ENCODE assay signal across 9 mouse cellular contexts in the genomic region with DNA sequence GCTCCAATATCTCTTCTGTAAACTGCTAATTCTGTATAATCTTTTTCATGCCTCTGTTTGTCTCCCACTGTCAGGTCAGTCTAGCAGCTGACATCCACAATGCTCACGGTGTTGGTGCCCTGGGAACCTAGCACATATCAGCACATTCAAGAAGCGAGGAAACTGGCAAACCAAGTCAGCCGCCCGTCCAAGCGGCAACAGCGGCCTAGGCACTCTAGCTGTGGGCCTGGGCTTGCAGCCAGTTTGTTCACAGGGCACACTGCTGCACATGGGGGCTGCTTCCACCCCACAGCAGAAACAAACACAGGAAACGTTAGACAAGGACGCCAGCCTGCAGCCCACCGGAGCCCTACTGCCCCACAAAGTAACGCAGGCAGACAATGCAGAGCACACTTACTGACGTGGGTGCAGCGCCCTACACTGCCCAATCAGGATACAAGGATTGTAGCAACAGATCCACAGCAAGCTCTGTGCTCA. TPM values are rescaled to one million over a fixed set of nuclear protein-coding genes. Genes with fewer than 3 reads are reported as not detected.
A peak's percentile ranks its signal among the peaks of the same experiment; 100 is the strongest.
DNase-seq lines count a peak whose midpoint lies in the region; ATAC-seq and TF ChIP-seq lines count a peak whose summit lies in the region.
"Had no signal": no experiment of that assay in that cellular context is flagged by ENCODE, and none has a peak within 500 bp of the region (broad histone marks: within the 10 kb centered on the region; RNA-seq: fewer than 3 reads in every experiment).

No protein-coding gene starts in this region.

- DNase-seq in layer of hippocampus, adult 2 months (ENCODE audit: low spot score in 2 of 2): no peak
- no peak for DNase-seq in layer of hippocampus, adult 11-12 months (ENCODE audit: low spot score)
- peak; percentile 42 for DNase-seq in c-Kit-positive CD71-positive TER-119-positive erythroid progenitor cells, embryonic 14.5 days (ENCODE audit: low spot score)
- peak; percentile 11 for DNase-seq in lung, postnatal 25 days (ENCODE audit: low spot score)
- no peak for DNase-seq in urinary bladder, postnatal 25 days (ENCODE audit: low spot score)
- no peak for DNase-seq in left cerebral cortex, adult 9 months (ENCODE audit: low spot score in 2 of 2)
- no peak for DNase-seq in adrenal gland, adult 8-10 months

- peak overlapping the region; percentile 69 for H3K27ac ChIP-seq in layer of hippocampus, adult 2 months
- H3K27ac ChIP-seq: midbrain, embryonic 12.5 days had no signal

- no peak overlapping the region for H3K4me3 ChIP-seq in layer of hippocampus, adult 2 months
- H3K4me3 ChIP-seq: midbrain, embryonic 12.5 days had no signal

- TF ChIP-seq CTCF in layer of hippocampus, adult 2 months (conservative IDR thresholded peaks at IDR 0.05): no peak

- ATAC-seq in hematopoietic stem cell, adult 5-6 weeks (replicated peaks in 1 of 2; ENCODE audit: insufficient read depth in 1 of 2, low FRiP score in 2 of 2, low TSS enrichment in 1 of 2, low read depth in 1 of 2, poor library complexity in 2 of 2, severe bottlenecking in 2 of 2): peak; percentile 54 to 58

RNA-seq across cellular contexts. Expression of a gene that starts 31.1 kb away (rescaled TPM):
- total RNA-seq in layer of hippocampus, adult 2 months (2021): 10 to 100 TPM; 62.3 to 66.3 TPM
- 13.1 and 13.6 TPM in 2 replicates for total RNA-seq in hematopoietic stem cell, adult 5-6 weeks (2017)
- total RNA-seq in adrenal gland, adult 8-10 months (2022): 10 to 100 TPM in 3 of 4 experiments, 1 to 10 TPM in 1; 9.6 to 19.8 (median 13.2) TPM

Comparison
In these comparisons a context has a peak if more than half of its experiments do, and no peak if none do; other contexts are left out.
1. DNase-seq: peak in c-Kit-positive CD71-positive TER-119-positive erythroid progenitor cells, embryonic 14.5 days (single experiment) and lung, postnatal 25 days (single experiment); none in layer of hippocampus, adult 2 months (0 of 2), layer of hippocampus, adult 11-12 months (single experiment), urinary bladder, postnatal 25 days (single experiment), left cerebral cortex, adult 9 months (0 of 2) and adrenal gland, adult 8-10 months (single experiment).